Mouse (Mus musculus): ENCODE data around the gene Kcnj3.

GRCm38 (mm10) chr2:55427633-55428032, 8.1 kb upstream of the Kcnj3 start:
- no peak for TF ChIP-seq CTCF (IDR thresholded peaks at IDR 0.05; ENCODE audit: extremely low read depth, insufficient read depth, insufficient read length, insufficient replicate concordance)
- TF ChIP-seq POLR2A (IDR thresholded peaks at IDR 0.05; ENCODE audit: low read depth, low read length) = no peak
